Mouse (Mus musculus) urinary bladder, adult 2 months (tissue): Measurements from ENCODE around the gene Pbx3. TPM values are rescaled to one million over a fixed set of nuclear protein-coding genes. Genes with fewer than 3 reads are reported as not detected.

Experiments
- DNase-seq: peaks from one replicate; pipeline ENCODE4 v3.0.0; 2022; ENCODE audit warnings: low spot score
- polyA plus RNA-seq: library from polyadenylated mRNA; depleted of rRNA; stranded (reverse); fragments of >200 nt; gene quantifications from 2 replicates; pipeline ENCODE4 v1.2.3, GENCODE M21; 2012; rRNA removed

Pbx3 gene
- polyA plus RNA-seq, 1 experiment = 20.1 TPM

DNA sequence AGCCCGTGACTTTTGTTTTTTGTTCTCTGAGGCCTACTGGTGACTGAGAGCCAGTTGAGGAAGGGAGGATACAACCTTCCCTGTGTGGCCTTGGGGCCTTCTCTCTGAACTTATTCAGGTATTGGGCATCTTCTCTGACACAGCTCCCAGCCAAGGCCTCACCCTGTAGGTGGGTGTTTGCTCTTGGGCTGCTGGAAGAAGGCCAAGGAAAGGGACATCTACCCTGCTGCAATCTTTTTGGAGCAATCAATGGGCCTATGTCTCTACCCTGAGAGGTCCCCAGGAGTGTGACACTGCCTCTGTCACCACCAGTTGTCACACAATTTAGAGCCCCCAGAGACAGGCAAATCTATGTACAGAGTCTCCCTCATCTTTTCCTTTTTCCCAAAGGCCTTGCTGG lies 226.5 kb downstream of the Pbx3 start:
- no peak for DNase-seq

- no peak for DNase-seq
These were observed 233.3 kb downstream of the Pbx3 start for GRCm38 (mm10) chr2:34139470-34140158.

- no peak for DNase-seq
These were observed 237.6 kb downstream of the Pbx3 start for GRCm38 (mm10) chr2:34135316-34135715.

DNA sequence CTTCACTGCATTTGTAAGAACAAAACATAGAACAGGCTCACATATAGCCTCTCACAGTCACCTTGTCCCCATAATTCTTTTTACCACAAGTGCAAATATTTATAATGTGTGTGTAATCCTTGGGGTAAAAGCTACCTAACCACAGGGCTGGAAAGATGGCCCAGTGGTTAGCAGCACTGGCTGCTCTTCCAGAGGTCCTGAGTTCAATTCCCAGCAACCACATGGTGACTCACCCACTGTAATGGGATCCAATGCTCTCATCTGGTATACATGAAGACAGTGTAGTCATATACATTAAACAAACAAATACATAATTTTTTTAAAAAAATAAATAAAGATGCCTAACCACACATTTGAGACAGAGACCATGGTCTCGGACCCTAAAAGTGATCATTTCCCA lies 240.2 kb downstream of the Pbx3 start:
- DNase-seq = no peak

- no peak for DNase-seq
These were observed 243.2 kb downstream of the Pbx3 start for GRCm38 (mm10) chr2:34129674-34130267.

DNA sequence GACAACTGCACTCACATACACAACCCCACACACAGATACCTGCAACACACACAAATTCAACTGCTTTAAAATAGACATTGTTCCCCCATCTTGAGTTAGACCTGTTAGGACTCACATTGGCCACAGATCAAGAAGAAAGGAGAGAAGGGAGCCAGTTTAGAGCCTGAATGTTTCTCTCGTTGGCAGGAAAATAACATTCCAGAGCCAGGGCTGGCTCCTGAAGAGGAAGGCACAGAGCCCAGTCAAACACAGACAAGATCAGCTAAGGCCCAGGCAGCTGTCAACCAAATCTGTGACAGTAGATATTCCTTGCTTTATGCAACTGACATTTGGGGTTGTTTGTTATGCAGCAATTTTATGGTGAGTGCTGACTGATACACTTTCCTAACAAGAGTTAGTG lies 245.1 kb downstream of the Pbx3 start:
- DNase-seq = no peak

GRCm38 (mm10) chr2:34123896-34124295 lies 249.0 kb downstream of the Pbx3 start:
- DNase-seq = no peak

Other genes starting within 250 kb of the Pbx3 start
- gene Mapkap1, start 33.6 kb upstream of the Pbx3 start, polyA plus RNA-seq = 52.4 and 55.3 TPM in 2 replicates